Mouse (Mus musculus) yolk sac, embryonic 10.5 days (tissue): ENCODE measurements around the gene Cxcr2.

Experiments used
- DNase-seq: peaks from one replicate; pipeline ENCODE4 v3.0.0-alpha.2; 2017; ENCODE audit warnings: low spot score

Cxcr2 gene

DNA sequence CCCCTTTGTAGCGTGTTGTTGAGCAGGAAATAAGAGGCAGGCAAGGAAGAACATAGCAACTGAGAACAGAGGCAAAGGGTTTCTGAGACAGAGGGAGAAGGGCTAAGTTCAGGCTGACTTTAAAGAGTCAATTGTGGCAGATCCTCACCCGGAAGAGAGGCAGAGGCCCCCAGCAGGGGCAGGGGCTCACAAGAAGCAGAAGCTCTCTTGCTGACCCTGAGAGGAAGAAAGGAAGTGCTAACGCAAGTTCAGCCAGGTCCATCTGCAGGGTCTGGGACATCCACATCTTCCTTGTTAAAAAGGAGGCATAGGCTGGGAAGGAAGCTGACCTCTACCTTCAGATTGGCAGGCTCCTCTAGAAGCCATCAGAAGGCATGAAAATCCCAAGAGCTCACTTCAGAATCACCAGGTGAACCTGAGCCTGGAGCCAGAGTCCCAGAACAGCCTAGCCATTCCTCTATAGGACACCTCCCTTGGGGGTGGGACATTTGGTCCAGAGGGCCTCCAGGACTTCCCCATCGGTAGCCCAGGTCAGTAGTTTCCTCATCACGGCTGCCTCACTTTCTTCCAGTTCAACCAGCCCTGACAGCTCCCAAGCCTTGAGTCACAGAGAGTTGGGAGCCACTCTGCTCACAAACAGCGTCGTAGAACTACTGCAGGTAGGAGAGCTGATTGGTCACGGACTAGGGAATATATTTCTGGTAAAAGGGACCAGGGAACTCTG lies at the start of gene Cxcr2:
TSS of gene Cxcr2 (plus strand) at position 529 of the 724 bp plus-strand sequence.
- no peak for DNase-seq

DNA sequence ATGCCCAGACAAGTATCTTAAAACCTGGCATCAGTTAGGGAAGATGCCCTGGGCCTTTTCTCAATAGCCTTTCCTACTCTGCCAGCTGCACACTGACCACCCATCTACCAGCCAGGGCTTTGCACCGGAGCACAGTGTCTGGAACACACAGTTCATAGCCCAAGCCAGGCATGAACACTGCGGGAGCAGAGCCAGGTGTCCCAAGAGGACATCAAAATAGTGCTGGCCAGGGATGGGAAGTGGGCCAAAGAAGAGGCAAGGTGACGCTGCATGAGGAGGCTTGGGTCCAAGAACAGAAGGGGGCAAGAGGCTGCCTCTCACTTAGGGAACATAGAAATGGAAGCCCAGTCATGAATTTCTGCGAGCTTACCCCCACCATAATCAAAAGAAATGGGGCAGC lies 48.1 kb upstream of the Cxcr2 start:
- DNase-seq = no peak

DNA sequence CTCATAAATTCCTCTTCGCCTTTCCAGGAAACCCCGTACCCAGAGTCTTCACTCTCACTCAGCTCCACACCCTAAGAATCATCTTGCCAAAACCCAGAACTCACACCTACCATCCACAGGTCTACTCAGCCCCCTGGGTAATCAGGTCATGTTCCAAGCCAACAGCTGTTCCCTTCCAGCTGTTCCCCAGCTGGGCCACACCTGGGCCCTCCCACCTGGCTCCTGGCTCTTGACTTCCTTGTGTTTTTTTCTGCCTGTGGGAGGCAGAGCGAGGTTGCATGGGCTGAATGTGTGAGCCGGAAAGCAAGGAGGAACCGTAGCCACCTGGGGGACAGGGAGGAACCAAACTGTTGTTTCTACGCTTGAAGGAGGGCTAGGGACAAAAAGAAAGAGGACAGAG lies 47.6 kb upstream of the Cxcr2 start:
- DNase-seq = no peak

DNA sequence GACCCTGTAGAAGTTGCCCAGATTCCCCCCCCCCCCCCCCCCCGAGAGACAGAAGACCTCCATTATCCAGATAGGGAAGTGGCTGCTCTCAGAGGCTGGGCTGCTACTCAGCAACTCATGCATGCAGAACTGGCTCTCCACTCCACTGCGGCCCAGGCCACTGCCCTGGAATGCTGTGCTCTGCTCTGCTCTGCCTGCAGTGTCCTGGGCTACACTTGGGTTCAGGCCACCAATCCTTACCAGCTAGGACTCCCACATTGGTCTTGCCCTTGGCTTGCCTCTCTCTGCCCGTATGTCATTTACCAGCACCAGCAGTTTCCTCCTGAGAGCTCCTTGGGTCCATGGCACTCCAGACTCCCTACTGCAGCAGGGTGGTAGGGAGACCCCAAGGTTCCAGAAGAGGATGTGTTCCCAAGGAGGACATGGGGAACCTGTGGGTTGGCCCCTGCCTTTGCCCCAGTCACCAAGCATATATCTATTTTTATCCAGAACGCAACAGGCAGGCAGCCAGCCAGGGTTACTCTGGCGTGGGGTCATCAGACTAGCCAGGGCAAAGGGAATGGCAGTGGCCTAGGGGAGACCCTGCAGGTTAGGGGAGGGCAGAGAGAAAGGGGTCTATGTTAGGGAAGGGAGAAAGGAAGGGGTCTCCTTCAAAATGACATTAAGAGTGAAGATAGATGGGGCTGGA lies 45.7 kb upstream of the Cxcr2 start:
- no peak for DNase-seq

DNA sequence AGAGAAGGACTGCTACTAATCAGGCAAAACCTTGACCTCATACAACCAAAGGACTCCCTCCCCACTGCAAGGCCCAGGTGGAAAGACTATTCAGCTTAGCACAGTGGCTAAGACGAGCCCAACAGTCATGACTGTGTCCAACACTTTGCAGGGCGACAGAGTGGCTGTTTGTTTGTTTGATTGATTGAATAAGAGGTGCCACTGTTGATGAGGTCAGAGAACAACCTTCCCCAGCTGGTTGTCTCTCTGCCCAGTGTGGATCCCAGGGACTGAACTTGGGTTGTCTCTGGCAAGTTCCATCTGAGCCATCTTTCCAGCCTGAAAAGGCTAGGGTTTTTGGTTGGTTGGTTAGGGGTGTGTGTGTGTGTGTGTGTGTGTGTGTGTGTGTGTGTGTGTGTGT lies 44.1 kb upstream of the Cxcr2 start:
- DNase-seq = no peak

- no peak for DNase-seq
Measured at GRCm38 (mm10) chr1:74110932-74111695, 42.7 kb upstream of the Cxcr2 start.

GRCm38 (mm10) chr1:74111696-74112030 lies 42.1 kb upstream of the Cxcr2 start:
- DNase-seq = no peak

GRCm38 (mm10) chr1:74113071-74113470 lies 40.7 kb upstream of the Cxcr2 start:
- no peak for DNase-seq

- no peak for DNase-seq
Measured at GRCm38 (mm10) chr1:74117876-74118275, 35.9 kb upstream of the Cxcr2 start.

DNA sequence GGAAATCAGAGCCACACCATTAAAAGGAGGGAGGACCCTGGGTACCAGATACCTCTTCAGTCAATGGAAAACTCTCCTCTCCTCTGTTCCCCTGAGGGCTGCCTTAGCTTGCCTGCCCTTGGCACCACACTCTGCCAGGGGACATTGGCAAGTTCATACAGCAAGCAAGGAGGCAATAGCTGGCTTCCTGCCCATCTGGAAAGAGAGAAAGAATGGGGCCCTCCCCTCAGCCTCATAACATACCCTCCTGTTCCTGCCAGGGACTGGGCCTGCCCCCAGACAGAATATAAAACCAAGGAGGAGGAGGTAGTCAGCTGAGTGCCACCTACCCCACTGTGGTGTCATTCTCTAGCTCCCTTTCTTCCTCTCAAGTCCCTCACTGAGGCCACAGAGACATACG lies 34.7 kb upstream of the Cxcr2 start:
- DNase-seq = no peak

DNA sequence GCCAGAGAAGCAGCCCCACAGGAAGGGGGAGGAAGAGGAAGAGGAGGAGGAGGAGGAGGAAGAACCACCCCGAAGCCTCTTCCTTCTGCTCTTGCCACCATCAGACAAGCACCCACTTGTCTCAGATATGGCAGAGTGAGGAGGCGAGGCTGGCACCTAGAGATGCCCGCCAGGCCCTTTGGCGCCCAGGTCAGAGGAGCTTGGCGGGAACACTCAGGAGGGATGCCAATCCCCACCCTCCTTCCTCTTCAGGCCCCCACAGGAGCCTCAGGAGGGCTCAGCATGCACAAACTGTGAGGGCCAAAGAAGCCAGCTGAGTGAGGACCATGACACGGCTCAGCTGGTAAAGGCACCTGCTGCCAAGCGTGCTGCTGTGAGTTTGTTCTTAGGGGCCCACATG lies 32.7 kb upstream of the Cxcr2 start:
- no peak for DNase-seq

GRCm38 (mm10) chr1:74121821-74122576 lies 31.8 kb upstream of the Cxcr2 start:
- no peak for DNase-seq

- no peak for DNase-seq
Measured at GRCm38 (mm10) chr1:74123215-74123614, 30.6 kb upstream of the Cxcr2 start.

DNA sequence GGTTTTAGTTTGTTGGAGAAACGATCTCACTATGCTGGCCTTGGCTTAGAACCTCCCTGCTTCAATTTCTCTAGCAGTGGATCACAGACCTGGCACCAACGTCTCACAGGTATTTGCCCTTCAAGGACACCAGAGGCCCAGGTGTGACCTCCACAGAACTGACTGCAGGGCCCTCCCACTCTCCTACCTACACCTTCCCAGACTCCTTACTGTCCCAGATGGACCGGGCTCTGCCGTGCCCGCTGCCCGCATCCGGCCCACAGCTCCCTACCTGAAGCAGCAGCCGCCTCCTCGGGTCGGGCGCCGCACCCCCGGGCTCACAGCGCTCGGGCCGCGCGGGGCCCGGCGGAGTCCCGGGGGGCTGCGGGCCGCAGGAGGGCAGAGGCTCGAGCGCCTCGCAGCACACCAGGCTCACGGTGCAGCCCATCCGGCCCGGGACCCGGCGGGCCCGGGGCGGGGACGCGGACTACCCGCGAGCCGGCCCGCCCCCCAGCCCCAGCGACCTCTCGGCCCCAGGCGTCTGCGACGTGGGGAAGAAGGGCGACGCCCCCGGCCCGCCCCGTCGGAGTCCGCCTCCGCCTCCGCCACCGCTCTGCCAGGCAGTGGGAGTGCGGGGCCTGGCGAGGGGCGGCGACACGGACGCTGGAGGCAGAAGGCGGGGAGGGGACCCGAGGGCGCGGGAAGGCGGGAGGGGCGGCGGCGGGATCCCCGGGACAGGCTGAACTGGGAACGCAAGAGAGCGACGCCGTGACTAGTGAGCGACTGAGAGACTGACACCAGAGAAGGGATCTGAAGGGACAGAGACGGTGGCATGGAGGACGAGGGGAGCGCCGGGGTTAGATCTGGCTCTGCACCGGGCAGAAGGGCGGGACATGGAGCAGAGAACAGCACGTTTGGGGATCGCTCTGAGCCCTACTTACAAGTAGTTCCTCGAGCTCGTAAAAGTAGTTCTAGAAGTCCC lies 29.5 kb upstream of the Cxcr2 start, which contains the start of gene Tns1:
TSS of gene Tns1 (minus strand) at position 429 of the 961 bp plus-strand sequence.
- DNase-seq = peak; percentile 75

DNA sequence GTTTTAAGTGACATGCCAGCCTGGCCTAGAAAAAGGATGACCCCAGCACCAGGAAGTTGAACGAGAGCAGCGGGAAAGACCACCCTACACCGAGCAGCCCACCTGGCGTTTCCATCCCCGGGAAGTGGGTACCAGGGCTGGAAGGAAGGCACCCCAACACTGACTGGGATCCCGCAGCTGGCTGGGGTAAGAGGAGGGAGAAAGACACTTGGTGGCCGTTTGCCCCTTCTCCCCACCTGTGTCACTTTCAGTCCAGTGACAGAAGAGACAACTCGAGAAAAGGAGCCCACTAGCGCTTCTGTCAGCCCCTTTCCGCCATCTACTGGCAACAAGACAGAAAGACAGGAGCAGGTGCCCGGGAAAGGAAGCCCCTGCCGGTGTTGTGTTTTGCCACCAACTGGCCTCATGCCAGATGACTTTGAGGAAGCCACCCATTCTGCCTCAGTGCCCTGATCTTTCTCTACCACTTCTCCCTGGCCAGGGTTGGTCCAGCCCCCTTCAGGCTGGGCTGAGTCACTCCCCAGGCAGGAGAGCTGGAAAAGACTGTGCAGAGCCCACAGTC lies 28.7 kb upstream of the Cxcr2 start, which contains the start of gene Rufy4:
TSS of gene Rufy4 (plus strand) at position 551 of the 562 bp plus-strand sequence.
- peak; percentile 70 for DNase-seq

DNA sequence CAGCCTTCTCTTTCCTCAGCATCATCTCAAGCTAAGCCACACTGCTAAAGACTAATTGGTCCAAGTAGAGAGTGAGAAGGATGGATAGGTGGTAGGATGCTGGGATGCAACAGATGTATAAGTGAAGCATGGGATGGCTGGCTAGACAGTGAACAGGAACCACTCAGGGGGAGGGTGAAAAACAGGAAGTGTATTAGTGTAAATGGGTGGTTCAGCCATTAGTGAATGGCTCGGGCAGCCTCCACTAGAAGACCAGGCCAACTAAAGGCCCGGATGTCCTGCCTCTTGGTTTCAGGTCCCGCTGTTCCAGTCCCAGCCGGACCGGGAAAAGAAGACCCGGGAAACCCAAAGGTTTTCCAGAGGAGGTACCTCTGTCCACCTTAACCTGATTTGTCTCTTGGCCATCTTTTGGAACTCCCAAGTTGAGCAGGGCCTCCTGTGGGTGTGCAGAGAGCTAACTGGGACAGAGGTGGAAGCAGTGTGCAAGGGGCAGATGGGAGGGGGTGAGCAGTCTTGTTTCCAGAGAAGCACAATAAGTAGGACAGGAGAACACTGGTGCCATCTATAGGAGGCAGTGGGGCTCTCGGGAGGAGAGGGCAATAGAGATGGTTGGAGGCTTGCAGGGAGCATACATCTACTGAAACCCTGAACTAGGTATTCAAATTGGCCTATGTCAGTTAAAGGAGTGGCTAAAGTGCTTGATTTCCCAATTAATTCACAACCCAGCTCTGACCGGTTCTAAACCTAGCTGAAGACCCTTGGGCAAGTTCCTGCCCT lies 22.7 kb upstream of the Cxcr2 start:
- DNase-seq = no peak

DNA sequence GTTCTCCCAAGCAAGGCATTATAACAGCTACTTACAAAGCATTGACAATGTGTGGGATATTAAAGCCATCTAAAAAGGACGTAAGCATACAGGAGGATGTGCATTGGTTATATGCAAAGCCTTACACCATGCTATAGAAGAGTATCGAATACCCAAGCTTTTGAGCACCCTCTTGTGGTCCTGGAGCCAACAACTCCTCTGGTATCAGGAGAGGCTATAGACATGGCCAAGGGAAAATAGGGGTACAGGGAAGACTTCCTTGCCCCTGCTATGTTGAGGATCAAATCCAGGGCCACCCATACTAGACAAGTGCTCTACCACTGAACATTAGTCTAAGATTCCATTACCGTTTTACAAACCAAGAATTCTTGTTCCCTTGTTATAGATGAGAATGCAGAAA lies 21.8 kb upstream of the Cxcr2 start:
- DNase-seq = no peak

DNA sequence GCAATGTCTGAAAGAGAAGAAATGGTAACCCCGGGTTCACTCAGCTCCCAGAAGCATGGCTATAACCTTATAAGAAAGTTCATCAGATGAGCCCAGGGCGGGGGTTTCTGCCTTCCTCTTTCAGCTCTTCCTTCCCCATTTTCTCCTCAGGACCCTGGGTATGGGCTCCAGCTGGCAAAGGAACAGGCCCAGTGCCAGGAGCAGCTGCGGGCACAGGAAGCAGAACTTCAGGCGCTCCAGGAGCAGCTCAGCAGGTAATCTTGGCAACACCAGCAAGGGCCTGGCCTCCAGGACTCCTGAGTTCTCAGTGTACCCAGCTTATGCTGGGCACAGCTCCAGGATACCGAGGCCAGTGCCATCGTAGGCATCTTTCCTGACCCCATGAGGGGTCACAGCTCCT lies 19.8 kb upstream of the Cxcr2 start:
- DNase-seq = no peak

DNA sequence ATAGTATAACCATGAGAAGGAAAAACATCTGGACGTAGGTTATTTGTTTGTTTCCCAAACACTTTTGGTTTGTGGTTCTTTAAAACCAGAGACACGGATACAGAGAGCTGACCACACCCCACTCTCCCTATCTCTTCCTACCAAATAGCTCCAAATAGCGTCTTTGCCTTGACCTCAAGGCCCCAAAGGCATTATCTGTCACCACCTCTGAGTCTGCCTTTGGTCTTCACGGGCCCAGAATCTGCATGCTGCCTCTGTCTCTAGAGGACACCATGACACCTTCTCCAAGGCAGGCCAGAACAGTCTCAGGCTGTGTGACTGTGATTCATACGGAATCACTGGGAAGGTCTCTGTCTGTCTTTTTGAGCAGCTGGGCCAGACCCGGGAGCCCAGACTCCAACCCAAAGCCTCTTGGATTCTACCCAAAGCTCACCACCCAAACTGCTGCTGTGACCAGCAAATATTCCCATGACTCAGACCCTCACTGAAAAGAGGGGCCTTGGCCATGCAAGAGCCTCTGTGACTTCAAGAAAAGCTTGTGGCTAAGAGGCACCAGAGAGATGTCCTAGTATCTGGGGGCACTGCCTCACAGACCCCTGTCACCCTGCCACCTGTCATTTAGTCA lies 18.4 kb upstream of the Cxcr2 start:
- DNase-seq = no peak
